Mouse (Mus musculus): Measurements from ENCODE around the gene Nr1h4. TPM values are rescaled to one million over a fixed set of nuclear protein-coding genes. Genes with fewer than 3 reads are reported as not detected.

Nr1h4 gene
- polyA plus RNA-seq (2012; rRNA removed; ENCODE audit: low replicate concordance), result 0.37 and 0.39 TPM in 2 replicates

DNA sequence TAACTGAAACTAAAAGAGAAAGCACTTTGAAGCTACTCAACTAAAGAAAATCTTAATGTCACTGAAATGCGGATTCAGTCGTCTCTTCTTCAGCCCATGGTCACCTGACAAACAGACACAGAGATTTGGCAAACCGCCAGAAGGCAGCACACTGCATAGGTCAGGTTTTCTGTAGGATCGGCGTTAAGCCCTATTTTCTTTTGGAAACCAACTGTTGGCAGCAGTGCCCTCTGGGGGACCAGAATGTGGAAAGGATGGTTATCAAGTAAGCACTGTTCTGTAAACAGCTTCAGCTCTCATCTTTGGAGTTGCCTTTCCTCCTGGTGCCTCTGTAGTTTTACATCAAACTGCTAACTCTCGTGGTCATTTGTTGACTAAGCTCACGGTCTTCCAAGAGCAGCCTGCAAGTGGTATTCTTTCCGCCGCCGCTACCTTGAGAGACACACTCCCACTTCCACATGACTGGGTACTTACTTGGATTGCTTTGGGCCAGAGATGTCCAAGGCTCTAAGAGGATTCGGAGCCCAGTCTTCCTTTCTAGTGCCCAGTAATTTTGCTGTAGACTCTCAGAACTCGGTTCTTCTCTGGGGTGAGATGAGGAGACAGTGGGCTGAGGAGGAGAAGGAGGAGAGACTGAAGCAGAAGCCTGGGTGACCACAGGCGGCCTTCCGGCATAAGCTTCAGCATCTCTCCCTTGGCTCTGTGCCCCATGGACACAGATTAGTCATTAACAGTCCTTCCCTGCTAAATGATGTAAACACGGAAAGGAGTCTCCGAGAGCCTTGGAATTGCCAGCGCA lies at the start of gene Nr1h4:
Gene Nr1h4, minus strand, starts transcription at position 657 of the 799 bp plus-strand sequence.

DNA sequence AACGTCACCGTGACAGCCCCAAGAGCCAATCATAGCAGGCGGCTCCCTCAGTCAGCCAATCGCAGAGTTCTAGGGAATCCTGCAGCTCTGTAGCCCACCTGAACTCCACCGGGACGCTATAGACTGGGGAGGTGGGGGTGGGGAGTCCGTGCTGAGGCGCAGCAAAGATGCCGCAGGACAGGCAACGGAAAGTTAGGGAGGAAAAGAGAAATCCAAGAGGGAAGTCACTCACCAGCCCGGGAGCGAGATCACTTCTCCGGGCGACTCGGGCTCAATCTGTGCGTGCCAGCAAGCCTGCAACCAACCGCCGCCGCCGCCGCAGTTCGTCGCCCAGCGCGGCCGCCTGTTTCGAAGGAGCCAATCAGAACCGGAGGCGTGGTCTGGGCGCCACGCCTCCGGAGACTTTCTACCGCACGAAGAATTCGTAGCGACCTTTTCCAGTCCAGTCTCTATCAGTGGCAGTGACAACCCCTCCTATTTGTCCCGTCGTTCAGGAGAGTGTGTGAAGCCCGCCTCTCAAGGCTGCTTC lies 89.7 kb downstream of the Nr1h4 start, which contains the start of gene Gas2l3:
Gene Gas2l3, minus strand, starts transcription at position 345 of the 529 bp plus-strand sequence.

Other genes starting within 250 kb of the Nr1h4 start
- 0.41 and 0.66 TPM in 2 replicates for gene Ano4, start 188.8 kb downstream of the Nr1h4 start, polyA plus RNA-seq (2012; rRNA removed; ENCODE audit: low replicate concordance)
- gene Gas2l3, start 89.6 kb downstream of the Nr1h4 start, polyA plus RNA-seq (2012; rRNA removed; ENCODE audit: low replicate concordance), result 0.61 and 1.8 TPM in 2 replicates
- gene Slc17a8, start 87.7 kb upstream of the Nr1h4 start, polyA plus RNA-seq (2012; rRNA removed; ENCODE audit: low replicate concordance), result 0.07 TPM in 1 of 2 replicates, not detected in the other
- gene Scyl2, start 152.7 kb upstream of the Nr1h4 start, polyA plus RNA-seq (2012; rRNA removed; ENCODE audit: low replicate concordance), result 8.5 and 15.0 TPM in 2 replicates
- 1.3 and 2.9 TPM in 2 replicates for gene Actr6, start 198.7 kb upstream of the Nr1h4 start, polyA plus RNA-seq (2012; rRNA removed; ENCODE audit: low replicate concordance)
- 9.9 and 10.2 TPM in 2 replicates for gene Uhrf1bp1l, start 211.4 kb upstream of the Nr1h4 start, polyA plus RNA-seq (2012; rRNA removed; ENCODE audit: low replicate concordance)